Mouse (Mus musculus): ENCODE measurements around the gene Trcg1.

The Trcg1 gene

GRCm38 (mm10) chr9:57233142-57233541, 3.2 kb upstream of the Trcg1 start:
- DNase-seq: no peak

- DNase-seq: no peak
Observed at GRCm38 (mm10) chr9:57233767-57234166, 2.6 kb upstream of the Trcg1 start.

GRCm38 (mm10) chr9:57237705-57238104, 1.3 kb downstream of the Trcg1 start:
- no peak for DNase-seq

DNA sequence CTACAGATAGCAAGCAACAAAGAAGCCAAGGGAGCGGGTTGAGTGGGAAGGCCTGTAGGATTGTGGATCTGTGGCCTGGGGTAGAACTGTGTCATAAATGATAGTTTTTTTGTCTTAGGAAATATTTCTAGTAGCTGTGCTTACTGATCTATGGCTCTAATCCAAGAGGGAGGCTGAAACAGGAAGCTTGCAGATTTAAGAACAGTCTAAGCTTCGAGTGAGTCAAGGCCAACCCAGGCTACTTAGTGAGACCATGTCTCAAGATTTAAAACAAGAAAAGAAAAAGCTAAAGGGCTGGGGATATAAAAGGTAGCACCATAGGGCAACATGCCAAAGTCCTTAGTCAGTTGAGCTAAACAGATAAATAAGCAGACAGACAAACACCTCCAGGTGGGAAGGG, 1.9 kb downstream of the Trcg1 start:
- no peak for DNase-seq

DNA sequence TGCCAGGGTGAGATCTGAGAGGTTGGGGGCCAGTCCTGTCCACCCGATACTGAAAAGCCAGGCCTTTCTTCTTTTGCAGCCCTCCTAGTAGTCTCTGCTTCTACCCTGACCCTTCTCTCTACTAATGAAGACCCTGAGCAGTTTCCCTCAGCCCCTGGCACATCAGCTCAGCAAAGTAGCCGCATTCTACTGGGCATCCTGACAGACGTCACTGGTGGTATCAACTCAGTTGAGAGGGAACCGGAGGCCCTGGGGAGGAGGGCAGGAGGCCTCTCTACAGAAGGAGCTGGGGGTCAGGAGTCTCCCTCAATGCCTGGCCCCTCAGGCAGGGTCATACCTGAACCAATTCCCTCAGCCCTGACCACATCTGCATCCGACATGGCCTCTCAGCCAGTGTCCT, 4.8 kb downstream of the Trcg1 start:
- DNase-seq: no peak

- no peak for DNase-seq
Observed at GRCm38 (mm10) chr9:57242916-57243315, 6.6 kb downstream of the Trcg1 start.

- DNase-seq: no peak
Observed at GRCm38 (mm10) chr9:57244106-57244685, 7.8 kb downstream of the Trcg1 start.

GRCm38 (mm10) chr9:57246482-57246881, 10.1 kb downstream of the Trcg1 start:
- no peak for DNase-seq

DNA sequence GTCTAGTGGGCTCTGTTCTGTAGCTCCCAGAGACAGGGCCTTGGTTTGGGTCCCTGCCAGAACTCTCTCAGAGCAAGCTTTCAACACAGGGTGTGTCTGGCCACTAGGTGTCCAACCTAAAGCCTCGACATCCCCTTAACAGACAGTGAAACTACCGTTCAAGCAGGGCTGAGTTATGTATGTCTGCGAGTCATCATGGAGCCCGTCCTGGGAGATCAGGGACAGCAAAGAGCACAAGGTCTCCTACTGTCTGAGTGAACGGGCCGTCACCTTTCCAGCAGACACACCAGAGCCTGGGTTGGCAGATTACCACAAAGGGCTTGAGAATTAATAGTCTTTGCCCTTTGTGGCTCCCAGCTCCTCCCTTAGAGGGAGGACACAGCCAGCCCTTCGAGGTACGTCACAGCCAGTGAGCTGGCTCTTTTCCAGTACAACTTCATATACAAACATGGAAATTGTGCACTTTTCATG, 10.9 kb downstream of the Trcg1 start:
- no peak for DNase-seq

DNA sequence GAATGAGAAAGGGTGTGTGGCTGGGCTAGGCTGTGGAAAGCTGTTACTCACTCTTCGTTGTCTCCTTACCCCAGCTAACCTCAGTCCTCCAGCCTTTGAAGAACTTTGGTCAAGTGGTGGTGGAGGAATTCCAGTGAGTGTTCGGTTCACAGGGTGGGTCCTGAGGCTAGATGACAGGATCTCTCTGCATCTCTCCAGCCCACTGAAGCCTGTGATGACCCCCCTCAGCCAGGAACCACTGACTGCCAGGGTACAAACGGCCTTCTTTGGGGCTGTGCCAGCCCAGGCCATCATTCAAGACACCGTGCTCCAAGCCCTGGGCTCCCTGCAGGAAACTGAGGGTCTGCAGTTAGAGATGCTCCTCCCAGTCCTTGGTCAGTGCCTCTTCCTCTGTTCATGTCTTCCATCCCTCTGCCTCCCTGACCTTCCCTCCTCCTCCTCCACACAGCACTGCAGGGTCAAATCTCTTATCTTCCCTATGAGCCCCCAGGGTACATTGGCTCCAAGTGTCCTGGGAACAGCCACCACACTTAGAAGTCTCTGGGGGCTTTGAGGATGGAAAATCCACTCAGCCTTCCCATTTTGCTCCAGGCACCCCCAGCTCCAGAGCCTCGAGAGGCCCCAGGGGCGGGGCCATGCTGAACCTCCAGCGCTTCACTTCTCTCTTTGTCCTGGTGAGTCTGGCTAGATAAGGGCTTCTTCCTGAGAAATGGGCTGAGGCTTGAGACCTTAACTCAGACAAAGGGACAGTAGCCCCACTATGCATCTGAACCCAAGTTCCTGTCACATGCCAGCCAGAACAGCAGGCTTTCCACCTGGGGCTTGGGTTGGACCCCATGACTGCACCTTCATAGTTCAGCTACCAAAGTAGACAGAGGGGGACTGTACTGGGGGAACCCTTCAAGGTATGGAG, 11.9 kb downstream of the Trcg1 start:
- no peak for DNase-seq

DNA sequence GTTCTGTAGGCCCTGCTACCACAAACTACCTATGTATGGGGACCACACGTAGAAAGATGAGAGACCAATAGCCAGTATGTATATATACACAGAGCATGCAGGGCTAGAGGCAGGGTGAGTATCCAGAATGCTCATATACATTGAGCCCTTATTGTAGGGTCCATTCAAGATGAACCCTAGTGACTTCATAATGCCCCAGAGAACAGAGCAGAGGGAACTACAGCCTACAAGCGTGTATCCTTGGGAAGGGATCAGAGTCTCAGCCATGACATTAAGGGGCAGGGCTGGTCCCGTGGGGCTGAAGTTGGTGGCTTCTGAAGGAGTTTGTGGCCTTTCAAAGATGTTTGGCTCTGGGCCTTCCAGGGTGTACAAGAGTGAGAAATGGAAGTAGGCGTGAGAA, 13.7 kb downstream of the Trcg1 start:
- no peak for DNase-seq

DNA sequence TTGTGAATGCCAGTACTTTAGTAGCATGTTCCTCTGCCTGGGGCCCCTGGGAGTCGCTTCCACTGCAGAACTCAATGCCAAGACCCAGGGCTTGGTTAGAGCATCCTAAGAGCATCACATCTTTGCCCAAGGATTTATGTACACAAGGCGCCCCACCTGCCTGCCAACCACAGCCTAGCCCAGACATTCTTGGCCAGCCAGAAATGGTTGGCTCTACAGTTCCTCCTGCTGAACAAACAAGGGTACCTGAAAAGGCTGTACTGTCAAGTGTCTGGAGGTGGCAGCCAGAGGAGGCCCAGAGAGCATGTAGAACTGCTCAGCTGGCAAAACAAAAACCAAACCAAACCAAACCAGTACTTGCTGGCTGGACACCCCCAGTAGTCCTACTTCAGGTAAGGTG, 14.8 kb downstream of the Trcg1 start:
- no peak for DNase-seq

DNA sequence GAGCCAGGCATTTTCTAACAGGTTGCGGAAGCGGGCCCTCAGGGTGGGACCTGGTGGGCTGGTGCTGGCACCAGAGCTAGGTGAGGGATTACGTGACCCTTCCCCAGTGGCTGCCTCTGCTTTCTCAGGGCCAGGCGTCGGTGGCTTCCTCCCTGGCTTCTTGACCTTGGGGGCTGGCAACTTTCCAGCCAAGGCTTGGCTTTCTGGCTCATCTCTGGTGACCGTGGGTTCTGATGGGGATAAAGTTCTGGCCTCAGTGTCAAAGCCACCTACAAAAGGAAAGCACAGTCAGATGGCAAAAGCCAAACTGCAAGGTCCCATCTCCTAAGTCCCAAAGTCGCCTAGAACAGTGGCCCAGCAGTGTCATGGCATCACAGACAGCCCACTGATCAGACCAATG, 17.7 kb downstream of the Trcg1 start:
- no peak for DNase-seq

GRCm38 (mm10) chr9:57254823-57255495, 18.6 kb downstream of the Trcg1 start:
- no peak for DNase-seq

GRCm38 (mm10) chr9:57256309-57256708, 20.0 kb downstream of the Trcg1 start:
- DNase-seq: no peak

- no peak for DNase-seq
Observed at GRCm38 (mm10) chr9:57256861-57257260, 20.5 kb downstream of the Trcg1 start.

DNA sequence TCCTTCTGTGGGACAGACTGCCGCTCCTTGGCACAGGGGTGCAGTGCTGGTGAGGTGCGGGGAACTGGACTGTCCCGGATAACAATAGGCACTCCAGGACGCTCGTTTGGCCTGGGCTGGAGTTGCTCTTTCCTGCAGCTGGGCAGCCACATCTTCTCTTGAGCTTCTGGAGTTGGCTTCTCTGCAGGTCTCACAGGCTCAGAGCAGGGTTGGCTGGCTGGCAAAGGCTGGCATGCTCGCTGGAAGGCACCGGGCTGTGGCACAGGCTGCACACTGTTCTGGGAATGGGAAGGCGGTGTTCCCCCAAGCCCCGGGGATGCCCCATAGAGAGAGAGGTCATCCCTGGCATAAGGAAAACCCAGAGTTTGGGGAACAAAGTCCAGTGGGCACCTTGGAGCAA, 21.3 kb downstream of the Trcg1 start:
- no peak for DNase-seq

- DNase-seq: peak; percentile 96 to 97
Observed at GRCm38 (mm10) chr9:57259736-57260135, 23.4 kb downstream of the Trcg1 start.

DNA sequence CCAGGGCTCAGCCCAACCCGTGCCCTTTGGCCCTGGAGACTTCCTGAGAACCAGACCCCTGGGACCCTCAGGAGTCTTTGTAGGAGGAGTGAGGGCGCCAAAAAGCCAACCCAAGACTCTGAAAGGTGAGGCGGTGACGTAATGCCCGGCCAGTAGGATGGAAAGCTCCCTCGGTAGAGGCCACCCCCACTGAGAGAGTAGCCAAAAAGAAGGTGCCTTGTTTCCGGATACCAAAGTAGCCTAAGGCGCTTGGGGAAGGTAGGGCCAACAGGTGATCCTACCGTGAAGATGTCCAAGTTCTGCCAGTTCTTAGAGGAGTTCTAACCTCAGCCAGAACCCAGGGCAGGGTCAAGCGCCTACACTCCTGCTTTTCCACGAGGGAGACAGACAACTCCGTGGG, 24.6 kb downstream of the Trcg1 start:
- no peak for DNase-seq

GRCm38 (mm10) chr9:57261516-57261912, 25.2 kb downstream of the Trcg1 start:
- peak in 1 of 2 experiments; percentile 62 for DNase-seq

GRCm38 (mm10) chr9:57261913-57262794, 25.8 kb downstream of the Trcg1 start, which contains the start of gene 1700017B05Rik:
Gene 1700017B05Rik, minus strand, starts transcription at chr9:57262612.
- DNase-seq: peak; percentile 79 to 81

All from cerebellum, postnatal 25 days (tissue).